Mouse (Mus musculus): ENCODE measurements around the gene Faah.

- TF ChIP-seq CTCF (IDR thresholded peaks at IDR 0.05; ENCODE audit: extremely low read depth, insufficient read depth, low read length) (no peak), POLR2A (IDR thresholded peaks at IDR 0.05; ENCODE audit: extremely low read depth, insufficient read depth, low read length) (no peak)
Measured at GRCm38 (mm10) chr4:115995376-115995730, 22.4 kb downstream of the Faah start.

All from cortical plate, adult 2 months (tissue).